In the genomic region with DNA sequence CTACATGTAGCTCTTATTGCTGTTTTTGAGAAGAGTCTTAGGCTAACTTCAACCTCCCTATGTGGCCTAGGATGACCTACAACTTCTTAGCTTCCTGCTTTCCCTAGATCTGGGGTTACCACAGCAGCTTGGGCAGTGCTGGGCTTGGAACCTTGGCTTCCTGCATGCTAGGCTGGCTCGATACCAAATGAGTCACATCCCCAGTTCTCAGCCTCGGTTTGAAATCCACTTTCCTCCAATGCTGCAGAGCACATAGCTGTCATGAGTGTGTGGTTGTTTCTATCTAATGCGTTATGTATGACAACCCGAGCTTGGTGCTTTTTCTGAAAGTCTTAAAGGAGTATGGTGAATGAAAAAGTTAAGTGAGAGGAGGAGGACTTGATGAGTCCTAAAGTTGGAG, we compare ENCODE assay signal across 9 mouse cellular contexts. TPM values are rescaled to one million over a fixed set of nuclear protein-coding genes. Genes with fewer than 3 reads are reported as not detected.
A peak's percentile ranks its signal among the peaks of the same experiment; 100 is the strongest.
DNase-seq lines count a peak whose midpoint lies in the region; ATAC-seq lines count a peak whose summit lies in the region.
"Had no signal": no experiment of that assay in that cellular context is flagged by ENCODE, and none has a peak within 500 bp of the region (broad histone marks: within the 10 kb centered on the region; RNA-seq: fewer than 3 reads in every experiment).

No protein-coding gene starts in this region.

- H3K4me1 ChIP-seq in hindbrain, embryonic 14.5 days (replicated peaks; ENCODE audit: control insufficient read depth, insufficient read depth, low read length), result no peaks in the 10 kb centered on the region
- no peaks in the 10 kb centered on the region for H3K4me1 ChIP-seq in liver, embryonic 12.5 days
- H3K4me1 ChIP-seq: limb, embryonic 15.5 days had no signal

- H3K4me2 ChIP-seq in hindbrain, embryonic 14.5 days (replicated peaks), result no peak overlapping the region
- no peak overlapping the region for H3K4me2 ChIP-seq in liver, embryonic 12.5 days
- H3K4me2 ChIP-seq: limb, embryonic 15.5 days had no signal

- no peak overlapping the region for H3K9ac ChIP-seq in hindbrain, embryonic 14.5 days
- no peak overlapping the region for H3K9ac ChIP-seq in liver, embryonic 12.5 days
- H3K9ac ChIP-seq: limb, embryonic 15.5 days had no signal

- no peak overlapping the region for H3K4me3 ChIP-seq in hindbrain, embryonic 14.5 days (replicated peaks; ENCODE audit: low read length)
- H3K4me3 ChIP-seq in liver, embryonic 12.5 days, result no peak overlapping the region
- H3K4me3 ChIP-seq: limb, embryonic 15.5 days had no signal

- no peak overlapping the region for H3K27ac ChIP-seq in hindbrain, embryonic 14.5 days
- H3K27ac ChIP-seq in liver, embryonic 12.5 days, result no peak overlapping the region
- H3K27ac ChIP-seq: limb, embryonic 15.5 days had no signal

- no peaks in the 10 kb centered on the region for H3K9me3 ChIP-seq in hindbrain, embryonic 14.5 days (ENCODE audit: control insufficient read depth, low read length)
- H3K9me3 ChIP-seq in liver, embryonic 12.5 days (replicated peaks), result no peaks in the 10 kb centered on the region
- H3K9me3 ChIP-seq: limb, embryonic 15.5 days had no signal

- 84% methylated on average over 4 of the region's 4 CpGs for WGBS in hindbrain, embryonic 14.5 days
- 41% methylated on average over 4 of the region's 4 CpGs for WGBS in liver, embryonic 12.5 days (ENCODE audit: insufficient replicate concordance)

- H3K36me3 ChIP-seq in hindbrain, embryonic 14.5 days (replicated peaks; ENCODE audit: control insufficient read depth, insufficient read depth), result no peaks in the 10 kb centered on the region
- H3K36me3 ChIP-seq in liver, embryonic 12.5 days, result no peaks in the 10 kb centered on the region
- H3K36me3 ChIP-seq: limb, embryonic 15.5 days had no signal

- ATAC-seq in hindbrain, embryonic 14.5 days (ENCODE audit: low FRiP score), result no peak
- no peak for ATAC-seq in liver, embryonic 12.5 days

- DNase-seq in cerebellum, postnatal 10 days, result peak; percentile 57 to 59
- no peak for DNase-seq in cerebellum, adult 11 months
- peak; percentile 41 to 57 for DNase-seq in urinary bladder, postnatal 36 days (ENCODE audit: low spot score in 2 of 2)
- DNase-seq in urinary bladder, postnatal 4 days (ENCODE audit: low spot score in 2 of 2), result no peak
- peak; percentile 26 to 46 for DNase-seq in kidney, postnatal 36 days
- no peak for DNase-seq in hindbrain, embryonic 14.5 days (ENCODE audit: low spot score)
- DNase-seq in embryo, embryonic 9.5 days (ENCODE audit: extremely low spot score), result no peak

- H3K27me3 ChIP-seq in hindbrain, embryonic 14.5 days (ENCODE audit: control insufficient read depth, insufficient read depth, low read length), result no peaks in the 10 kb centered on the region
- no peaks in the 10 kb centered on the region for H3K27me3 ChIP-seq in liver, embryonic 12.5 days (replicated peaks)
- H3K27me3 ChIP-seq: limb, embryonic 15.5 days had no signal

RNA-seq across cellular contexts. Expression of gene Mx1, which starts 31.4 kb away (rescaled TPM):
- 0.25 TPM in 1 of 2 replicates, not detected in the other for polyA plus RNA-seq in hindbrain, embryonic 14.5 days (2014; fragmentation: Nextera tagmentation; extraction: Ambion mirVana)
- polyA plus RNA-seq in liver, embryonic 12.5 days (2016; fragmentation: Nextera tagmentation; extraction: Ambion mirVana), result 0.20 and 0.26 TPM in 2 replicates

Comparison
In these comparisons a context has a peak if more than half of its experiments do, and no peak if none do; other contexts are left out.
1. DNase-seq: peak in cerebellum, postnatal 10 days (2 of 2), urinary bladder, postnatal 36 days (2 of 2) and kidney, postnatal 36 days (2 of 2); none in cerebellum, adult 11 months (single experiment), urinary bladder, postnatal 4 days (0 of 2), hindbrain, embryonic 14.5 days (single experiment) and embryo, embryonic 9.5 days (single experiment).